In genomic region chr2:51185762-51186161, GRCm38 (mm10) we compare ENCODE assay signal across 32 mouse cellular contexts.
"Had no signal": no experiment of that assay in that cellular context is flagged by ENCODE, and none has a peak within 500 bp of the region (broad histone marks: within the 10 kb centered on the region; RNA-seq: fewer than 3 reads in every experiment).

No protein-coding gene starts in this region.

- H3K4me3 ChIP-seq: limb, embryonic 12.5 days; limb, embryonic 13.5 days; limb, embryonic 15.5 days; liver, embryonic 12.5 days; liver, embryonic 13.5 days; liver, embryonic 15.5 days; lung, embryonic 15.5 days; megakaryocyte, embryonic 14.5 days; midbrain, embryonic 10.5 days; midbrain, embryonic 12.5 days; midbrain, embryonic 13.5 days; midbrain, embryonic 15.5 days; myocyte; neural tube, embryonic 12.5 days; neural tube, embryonic 13.5 days had no signal

- H3K4me2 ChIP-seq: limb, embryonic 12.5 days; limb, embryonic 13.5 days; limb, embryonic 15.5 days; liver, embryonic 11.5 days; liver, embryonic 12.5 days; liver, embryonic 13.5 days; liver, embryonic 15.5 days; lung, embryonic 14.5 days; lung, embryonic 15.5 days; midbrain, embryonic 11.5 days; midbrain, embryonic 12.5 days; midbrain, embryonic 13.5 days; midbrain, embryonic 15.5 days; neural tube, embryonic 12.5 days; neural tube, embryonic 13.5 days had no signal

- H3K36me3 ChIP-seq: limb, embryonic 12.5 days; limb, embryonic 13.5 days; limb, embryonic 15.5 days; liver, embryonic 12.5 days; liver, embryonic 13.5 days; liver, embryonic 15.5 days; lung, embryonic 15.5 days; midbrain, embryonic 10.5 days; midbrain, embryonic 12.5 days; midbrain, embryonic 13.5 days; midbrain, embryonic 15.5 days; neural tube, embryonic 12.5 days; neural tube, embryonic 13.5 days had no signal

- DNase-seq: left cerebral cortex, postnatal 4 days; liver; liver, embryonic 13.5 days; liver, postnatal 0 days; lung, adult 18-20 months; lung, adult 2 months; lung, embryonic 14.5 days; lung, postnatal 10 days; lung, postnatal 14 days; lung, postnatal 36 days; lung, postnatal 4 days; midbrain, embryonic 14.5 days had no signal

- H3K27me3 ChIP-seq: limb, embryonic 12.5 days; limb, embryonic 13.5 days; limb, embryonic 15.5 days; liver, embryonic 12.5 days; liver, embryonic 13.5 days; liver, embryonic 15.5 days; lung, embryonic 15.5 days; megakaryocyte, embryonic 14.5 days; midbrain, embryonic 12.5 days; midbrain, embryonic 13.5 days; midbrain, embryonic 15.5 days; neural tube, embryonic 12.5 days; neural tube, embryonic 13.5 days had no signal

- H3K9me3 ChIP-seq: limb, embryonic 12.5 days; limb, embryonic 13.5 days; limb, embryonic 15.5 days; liver, embryonic 12.5 days; liver, embryonic 13.5 days; liver, embryonic 15.5 days; lung, embryonic 15.5 days; megakaryocyte, embryonic 14.5 days; midbrain, embryonic 10.5 days; midbrain, embryonic 12.5 days; midbrain, embryonic 13.5 days; midbrain, embryonic 15.5 days; neural tube, embryonic 12.5 days; neural tube, embryonic 13.5 days had no signal

- ATAC-seq: liver, embryonic 12.5 days; liver, postnatal 0 days; lung, postnatal 0 days; midbrain, embryonic 13.5 days; midbrain, embryonic 15.5 days; midbrain, embryonic 16.5 days had no signal

- H3K4me1 ChIP-seq: limb, embryonic 12.5 days; limb, embryonic 13.5 days; limb, embryonic 15.5 days; liver, embryonic 12.5 days; liver, embryonic 13.5 days; liver, embryonic 15.5 days; lung, embryonic 15.5 days; megakaryocyte, embryonic 14.5 days; midbrain, embryonic 10.5 days; midbrain, embryonic 12.5 days; midbrain, embryonic 13.5 days; midbrain, embryonic 15.5 days; neural tube, embryonic 12.5 days had no signal

- H3K9ac ChIP-seq: limb, embryonic 12.5 days; limb, embryonic 13.5 days; limb, embryonic 15.5 days; liver, embryonic 12.5 days; liver, embryonic 13.5 days; liver, embryonic 14.5 days; liver, embryonic 15.5 days; liver, postnatal 0 days; lung, embryonic 14.5 days; lung, embryonic 15.5 days; midbrain, embryonic 12.5 days; midbrain, embryonic 13.5 days; midbrain, embryonic 15.5 days; neural tube, embryonic 12.5 days; neural tube, embryonic 13.5 days had no signal

- H3K27ac ChIP-seq: limb, embryonic 12.5 days; limb, embryonic 13.5 days; limb, embryonic 15.5 days; liver, embryonic 12.5 days; liver, embryonic 13.5 days; liver, embryonic 14.5 days; liver, embryonic 15.5 days; lung, embryonic 15.5 days; macrophage; midbrain, embryonic 10.5 days; midbrain, embryonic 12.5 days; midbrain, embryonic 13.5 days; midbrain, embryonic 15.5 days; neural tube, embryonic 12.5 days; neural tube, embryonic 13.5 days had no signal
